Mouse (Mus musculus) stomach, postnatal 0 days (tissue): ENCODE results near the gene Taok3. TPM values are rescaled to one million over a fixed set of nuclear protein-coding genes. Genes with fewer than 3 reads are reported as not detected.
A peak's percentile ranks its signal among the peaks of the same experiment; 100 is the strongest.

Experiments used
- ATAC-seq: fragments of 200-750 bp; cut with Nextera tagmentation; 2 replicates; pipeline ENCODE4 v1.8.0; 2017; ENCODE audit not compliant: low FRiP score, low TSS enrichment
- DNase-seq: peaks from one replicate; pipeline ENCODE4 v3.0.0-alpha.2; 2016; ENCODE audit warnings: low spot score
- H3K27ac ChIP-seq: fragments of 300-500 bp; sonication (generic); replicated peaks from 2 replicates; pipeline ENCODE4 v1.5.1; 2014; ENCODE audit warnings: mild to moderate bottlenecking, control low read depth
- H3K27me3 ChIP-seq: fragments of 300-500 bp; sonication (generic); 2 replicates; pipeline ENCODE4 v1.6.1; 2014; ENCODE audit warnings: low read length; ENCODE audit not compliant: control insufficient read depth, insufficient read depth
- H3K36me3 ChIP-seq: fragments of 300-500 bp; sonication (generic); 2 replicates; pipeline ENCODE4 v1.6.1; 2014; ENCODE audit warnings: low read length, mixed read lengths; ENCODE audit not compliant: control insufficient read depth, insufficient read depth
- H3K4me1 ChIP-seq: fragments of 300-500 bp; sonication (generic); replicated peaks from 2 replicates; pipeline ENCODE4 v1.6.1; 2014; ENCODE audit warnings: antibody characterized with exemption; ENCODE audit not compliant: control insufficient read depth, insufficient read depth
- H3K4me2 ChIP-seq: fragments of 300-500 bp; sonication (generic); replicated peaks from 2 replicates; pipeline ENCODE4 v1.6.1; 2014; ENCODE audit warnings: low read depth, mild to moderate bottlenecking, control low read depth, moderate library complexity
- H3K4me3 ChIP-seq: fragments of 300-500 bp; sonication (generic); 2 replicates; pipeline ENCODE4 v1.5.1; 2014; ENCODE audit warnings: low read depth, low read length, control low read depth
- H3K9ac ChIP-seq: fragments of 300-500 bp; sonication (generic); 2 replicates; pipeline ENCODE4 v1.6.1; 2014; ENCODE audit warnings: mild to moderate bottlenecking, low read length, control low read depth, mixed read lengths
- H3K9me3 ChIP-seq: fragments of 300-500 bp; sonication (generic); 2 replicates; pipeline ENCODE4 v1.6.1; 2016; ENCODE audit warnings: low read length; ENCODE audit not compliant: control insufficient read depth
- CTCF ChIP-seq: IDR thresholded peaks from 2 replicates; pipeline ENCODE4 v1.5.1; 2016; ENCODE audit warnings: antibody characterized with exemption, low read depth, mild to moderate bottlenecking, moderate library complexity
- EP300 ChIP-seq: optimal IDR thresholded peaks from 2 replicates; pipeline ENCODE3; 2016; ENCODE audit warnings: antibody characterized with exemption
- WGBS: fragments of 180-500 bp; shearing (Covaris S2); extraction: QIAGEN DNeasy Blood & Tissue Kit; methylation state at CpG from one replicate; pipeline ENCODE4 v1.1.7; 2014; 5-methylcytosine and 5-hydroxymethylcytosine counted together
- polyA plus RNA-seq: library from polyadenylated mRNA; unstranded; fragments of >200 nt; fragmentation: Nextera tagmentation; extraction: Ambion mirVana; gene quantifications from 2 replicates; pipeline ENCODE4 v1.2.1, GENCODE M21; 2015

Gene Taok3
- polyA plus RNA-seq, 1 experiment from 2014 or later, result 24.2 TPM

DNA sequence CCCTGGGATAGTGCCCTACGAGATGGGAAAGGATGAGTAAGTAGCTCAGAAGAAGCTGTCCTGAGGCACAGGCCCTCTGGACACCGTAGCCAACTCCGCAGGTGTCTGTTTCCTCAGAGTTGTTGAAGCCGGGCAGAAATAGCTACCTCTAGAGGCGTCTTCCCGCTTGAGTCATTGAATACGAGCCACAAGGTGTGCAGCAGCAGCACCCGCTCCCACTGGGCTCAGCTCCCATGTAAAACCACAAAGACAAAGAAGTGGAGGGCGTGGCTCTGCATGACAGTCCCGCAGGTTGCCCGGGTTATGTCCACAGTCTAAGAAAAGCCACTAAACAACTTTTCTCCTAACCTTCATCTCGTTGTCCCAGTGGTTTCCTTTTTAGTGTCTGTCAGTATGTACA is 111.1 kb downstream of the Taok3 start:
- Histone ChIP-seq H3K4me1 (no peaks in the 10 kb centered on the region), H3K27me3 (no peaks in the 10 kb centered on the region), H3K9me3 (no peaks in the 10 kb centered on the region), H3K4me2 (no peak overlapping the region), H3K4me3 (no peak overlapping the region), H3K36me3 (peaks cover 14% of the 10 kb centered on the region), H3K9ac (no peak overlapping the region), H3K27ac (no peak overlapping the region)
- DNase-seq (peak; percentile 44), ATAC-seq (peak; percentile 73)
- TF ChIP-seq CTCF (peak; percentile 51), EP300 (no peak)
- WGBS, result 49% methylated on average over 12 of the region's 12 CpGs

DNA sequence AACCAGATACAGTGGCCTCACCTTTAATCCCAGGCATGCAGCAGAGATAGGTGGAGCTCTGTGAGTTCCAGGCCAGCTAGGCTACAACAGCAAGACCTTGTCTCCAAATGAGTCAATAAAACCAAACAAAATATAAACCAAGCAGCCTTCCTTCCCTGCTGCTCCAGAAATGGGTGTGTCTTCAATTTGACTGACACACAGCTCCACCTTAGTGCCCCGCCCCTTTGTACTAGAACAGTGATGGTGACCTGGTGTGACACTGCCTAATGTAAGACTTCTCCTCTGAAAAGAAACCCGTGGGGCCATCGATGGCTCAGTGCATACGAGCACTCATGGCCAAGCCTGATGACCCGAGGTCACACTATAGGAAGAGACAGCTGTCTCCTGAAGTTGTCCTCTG is 116.6 kb downstream of the Taok3 start:
- no peaks in the 10 kb centered on the region for H3K4me1 ChIP-seq
- ATAC-seq, result peak; percentile 76
- no peak overlapping the region for H3K9ac ChIP-seq
- 78% methylated on average over 5 of the region's 5 CpGs for WGBS
- H3K27ac ChIP-seq, result no peak overlapping the region
- no peak overlapping the region for H3K4me2 ChIP-seq
- no peak for DNase-seq
- 0 out of 2 replicates have a peak, but pooled peaks cover 8% of the 10 kb centered on the region for H3K36me3 ChIP-seq
- no peak overlapping the region for H3K4me3 ChIP-seq
- no peaks in the 10 kb centered on the region for H3K27me3 ChIP-seq
- no peak for TF ChIP-seq CTCF
- TF ChIP-seq EP300, result no peak
- H3K9me3 ChIP-seq, result no peaks in the 10 kb centered on the region

DNA sequence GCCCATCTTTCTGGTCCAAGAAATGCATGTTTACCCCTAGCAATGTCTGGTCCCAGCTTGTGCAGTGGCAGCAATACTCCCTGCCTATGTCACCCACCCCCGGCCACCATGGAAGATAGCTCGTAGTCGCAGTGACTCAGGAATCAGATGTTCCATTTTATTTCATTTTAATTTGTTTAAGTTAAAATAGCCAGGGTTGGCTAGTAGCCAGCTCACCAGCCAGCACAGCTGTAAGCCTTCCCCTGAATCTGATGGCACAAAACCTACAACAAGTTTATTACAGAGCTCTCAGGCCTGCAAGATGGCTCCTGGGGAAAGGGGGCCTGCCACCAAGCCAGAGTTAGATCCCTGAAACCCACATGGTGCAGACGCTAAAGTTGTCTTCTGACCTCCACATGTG is 119.2 kb downstream of the Taok3 start:
- ATAC-seq, result no peak
- H3K27me3 ChIP-seq, result no peaks in the 10 kb centered on the region
- no peak overlapping the region for H3K27ac ChIP-seq
- H3K9ac ChIP-seq, result no peak overlapping the region
- H3K9me3 ChIP-seq, result no peaks in the 10 kb centered on the region
- DNase-seq, result no peak
- WGBS, result 46% methylated on average over 4 of the region's 4 CpGs
- no peak overlapping the region for H3K4me2 ChIP-seq
- H3K4me1 ChIP-seq, result no peaks in the 10 kb centered on the region
- no peak for TF ChIP-seq CTCF
- TF ChIP-seq EP300, result no peak
- peaks cover 4% of the 10 kb centered on the region; the same call in 1 of the 2 replicates for H3K36me3 ChIP-seq
- H3K4me3 ChIP-seq, result no peak overlapping the region

DNA sequence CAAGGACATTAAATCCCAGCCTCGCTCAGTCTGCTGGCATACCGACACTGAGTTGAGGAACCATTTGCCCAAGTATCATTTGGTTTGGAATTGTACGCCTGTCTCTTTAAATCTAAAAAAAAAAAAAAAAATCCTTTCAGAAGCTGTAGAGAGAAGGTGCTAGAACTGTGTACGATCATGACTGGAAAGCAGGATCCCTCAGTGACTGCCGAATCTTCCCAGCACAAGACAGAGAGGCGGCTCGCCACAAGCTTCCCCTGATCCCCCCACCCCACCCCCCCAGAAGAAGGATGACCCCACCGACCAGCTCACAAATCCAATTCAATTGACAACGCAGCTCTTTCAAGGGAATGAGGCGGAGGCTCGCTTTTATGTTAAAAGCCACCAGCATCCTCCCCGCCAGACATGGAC is 120.4 kb downstream of the Taok3 start:
- H3K4me1 ChIP-seq, result no peaks in the 10 kb centered on the region
- 22% methylated on average over 12 of the region's 12 CpGs for WGBS
- DNase-seq, result no peak
- ATAC-seq, result no peak
- H3K4me3 ChIP-seq, result peak overlapping the region; percentile 44
- H3K36me3 ChIP-seq, result no peaks in the 10 kb centered on the region; the same call in 1 of the 2 replicates
- H3K9ac ChIP-seq, result peak overlapping the region; percentile 51
- H3K27me3 ChIP-seq, result no peaks in the 10 kb centered on the region
- TF ChIP-seq EP300, result no peak
- H3K4me2 ChIP-seq, result peak overlapping the region; percentile 57
- H3K27ac ChIP-seq, result peak overlapping the region; percentile 50; the same call in 1 of the 2 replicates
- H3K9me3 ChIP-seq, result no peaks in the 10 kb centered on the region

DNA sequence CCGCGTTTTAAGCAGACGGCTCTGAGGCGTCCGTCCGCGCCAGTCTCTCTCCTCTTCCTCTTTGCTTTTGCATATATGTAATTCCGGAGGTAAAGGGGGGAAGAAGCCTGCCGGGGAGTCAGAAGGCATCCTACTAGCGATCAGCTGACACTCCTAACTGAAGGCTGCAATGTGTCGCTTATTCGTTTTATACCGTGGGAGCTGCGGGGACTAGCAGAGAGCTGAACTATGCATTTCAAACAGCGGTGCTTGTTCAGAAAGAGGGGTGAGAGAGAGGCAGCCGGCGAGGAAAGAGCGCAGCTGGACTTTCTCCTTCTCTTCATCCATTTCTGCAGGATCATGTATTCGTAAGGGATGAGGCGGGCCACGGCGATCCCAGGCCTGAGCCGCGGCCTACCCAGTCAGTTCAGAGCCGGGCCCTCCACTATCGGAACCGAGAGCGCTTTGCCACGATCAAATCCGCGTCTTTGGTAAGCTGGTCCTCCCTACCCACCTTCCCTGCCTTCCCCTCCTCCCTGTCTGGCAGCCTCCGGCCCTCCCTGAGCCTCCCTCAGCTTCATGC is 120.9 kb downstream of the Taok3 start:
- no peaks in the 10 kb centered on the region for H3K27me3 ChIP-seq
- no peaks in the 10 kb centered on the region for H3K4me1 ChIP-seq
- peak overlapping the region; percentile 44 for H3K4me3 ChIP-seq
- ATAC-seq (no peak), DNase-seq (no peak)
- no peaks in the 10 kb centered on the region for H3K9me3 ChIP-seq
- peak overlapping the region; percentile 50 for H3K27ac ChIP-seq
- no peaks in the 10 kb centered on the region; the same call in 1 of the 2 replicates for H3K36me3 ChIP-seq
- 20% methylated on average over 32 of the region's 32 CpGs for WGBS
- H3K4me2 ChIP-seq, result peak overlapping the region; percentile 57
- TF ChIP-seq CTCF (no peak), EP300 (no peak)
- H3K9ac ChIP-seq, result peak overlapping the region; percentile 51

DNA sequence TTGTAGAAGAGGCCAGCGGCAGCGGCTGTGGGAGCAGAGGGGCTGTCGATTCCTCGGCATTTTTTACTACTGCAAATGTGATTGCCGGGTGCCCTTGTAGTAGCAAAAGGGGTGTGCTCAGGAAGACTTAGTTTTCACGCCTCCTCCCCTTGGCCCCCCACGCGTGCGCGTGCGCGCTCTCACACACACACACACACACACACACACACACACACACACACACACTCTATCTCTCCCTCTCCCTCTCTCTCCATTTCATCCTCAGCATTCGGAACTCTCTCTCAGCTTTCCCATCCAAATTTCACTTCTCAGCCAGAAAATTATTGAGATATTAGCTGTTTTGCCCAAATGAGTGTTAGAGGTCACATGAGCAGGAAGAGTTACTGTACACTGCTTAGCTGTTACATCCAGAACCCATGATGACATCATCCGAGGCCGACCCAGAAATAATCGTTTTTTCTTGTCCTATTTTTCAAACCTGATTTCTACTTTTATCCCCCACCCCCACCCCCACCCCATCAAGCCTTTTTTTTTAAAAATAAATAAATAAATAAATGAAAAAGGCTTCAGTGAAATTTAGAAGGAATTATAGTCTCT is 122.1 kb downstream of the Taok3 start:
- Histone ChIP-seq H3K27ac (no peak overlapping the region), H3K36me3 (no peaks in the 10 kb centered on the region; the same call in 1 of the 2 replicates), H3K4me3 (no peak overlapping the region), H3K4me1 (no peaks in the 10 kb centered on the region), H3K9me3 (no peaks in the 10 kb centered on the region), H3K9ac (no peak overlapping the region), H3K27me3 (no peaks in the 10 kb centered on the region), H3K4me2 (no peak overlapping the region; the same call in 1 of the 2 replicates)
- no peak for TF ChIP-seq CTCF
- TF ChIP-seq EP300, result no peak
- DNase-seq, result no peak
- 72% methylated on average over 13 of the region's 16 CpGs for WGBS
- ATAC-seq, result no peak
